Mouse (Mus musculus): ENCODE measurements around the gene Prkn.

DNA sequence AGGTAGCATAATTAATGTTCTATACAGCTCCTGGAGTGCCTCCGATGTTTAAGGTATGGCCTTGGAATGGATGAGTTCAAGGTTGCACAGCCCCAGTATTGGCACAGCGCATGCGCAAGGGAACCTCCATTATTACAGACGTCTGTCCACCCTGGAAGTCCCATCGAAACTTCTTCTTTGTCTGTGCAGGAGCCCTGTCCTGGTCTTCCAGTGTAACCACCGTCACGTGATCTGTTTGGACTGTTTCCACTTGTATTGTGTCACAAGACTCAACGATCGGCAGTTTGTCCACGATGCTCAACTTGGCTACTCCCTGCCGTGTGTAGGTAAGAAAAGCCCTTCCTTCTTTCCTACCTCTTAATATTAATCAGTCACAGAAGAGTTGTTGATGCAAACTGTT, 794.9 kb downstream of the Prkn start:
- TF ChIP-seq CTCF (IDR thresholded peaks at IDR 0.05; ENCODE audit: low read depth, low read length), result no peak
- no peak for TF ChIP-seq POLR2A (IDR thresholded peaks at IDR 0.05; ENCODE audit: extremely low read depth, insufficient read depth, low read length)

Data from liver, adult 2 months (tissue).